Mouse (Mus musculus) erythroblast, embryonic 14.5 days (primary cell): ENCODE measurements around the gene L3hypdh.

Source experiments
- GATA1 ChIP-seq: IDR thresholded peaks from 2 replicates; pipeline ENCODE4 v1.6.1; 2012; ENCODE audit warnings: low read length, inconsistent platforms, mixed read lengths
- TAL1 ChIP-seq: IDR thresholded peaks from 3 replicates; pipeline ENCODE4 v1.6.1; 2012; ENCODE audit warnings: low read length, inconsistent platforms, mixed read lengths

DNA sequence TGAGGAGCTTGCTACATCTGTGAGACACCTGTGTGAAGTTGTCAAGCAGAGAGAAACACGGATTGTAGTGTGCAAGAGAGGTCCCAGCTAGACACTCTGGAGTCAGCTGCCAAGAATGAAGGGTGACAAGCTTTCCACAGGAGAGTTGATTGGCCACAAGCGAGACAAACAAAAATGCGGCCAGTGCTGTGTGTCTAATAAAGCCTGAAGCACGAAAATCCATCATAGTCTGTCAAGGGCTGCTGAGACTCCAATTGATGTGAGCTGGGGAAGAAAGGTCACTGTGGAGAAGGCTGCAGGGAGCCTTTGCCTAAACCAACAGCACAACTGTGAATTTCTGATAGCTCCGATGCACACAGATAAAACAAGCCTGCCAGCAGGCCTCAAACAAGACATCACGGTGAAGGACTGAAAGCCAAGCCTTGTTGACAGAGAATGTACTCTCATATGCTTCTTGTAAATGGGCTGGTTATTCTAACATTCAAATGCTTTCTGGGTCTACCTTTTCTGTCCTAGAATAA lies 59.9 kb downstream of the L3hypdh start:
- no peak for TF ChIP-seq TAL1
- TF ChIP-seq GATA1: no peak
